Mouse (Mus musculus) C2C12 (cell line): Measurements from ENCODE around the gene Wdr92.

Experiments
- CEBPB ChIP-seq: IDR thresholded peaks from one replicate; pipeline ENCODE4 v1.6.1; 2011; ENCODE audit warnings: low read depth, mild to moderate bottlenecking, control low read depth, moderate library complexity
- CTCF ChIP-seq: IDR thresholded peaks from one replicate; pipeline ENCODE4 v1.5.1; 2011; ENCODE audit not compliant: control insufficient read depth, insufficient read depth, insufficient read length
- FOSL1 ChIP-seq: IDR thresholded peaks from one replicate; pipeline ENCODE4 v1.8.0; 2011; ENCODE audit warnings: mild to moderate bottlenecking, low read length; ENCODE audit not compliant: poor library complexity, insufficient read depth, severe bottlenecking
- MAX ChIP-seq: IDR thresholded peaks from one replicate; pipeline ENCODE4 v1.6.1; 2011; ENCODE audit warnings: mild to moderate bottlenecking, control low read depth
- MYOD1 ChIP-seq: IDR thresholded peaks from one replicate; pipeline ENCODE4 v1.6.1; 2011; ENCODE audit warnings: low read depth; ENCODE audit not compliant: control insufficient read depth, insufficient read length
- USF1 ChIP-seq: IDR thresholded peaks from one replicate; pipeline ENCODE4 v1.6.1; 2011; ENCODE audit warnings: low read depth, mild to moderate bottlenecking, control low read depth, moderate library complexity

- TF ChIP-seq CTCF (no peak), CEBPB (no peak), USF1 (no peak), FOSL1 (no peak), MYOD1 (no peak), MAX (no peak)
Observed at GRCm38 (mm10) chr11:17163956-17164355, 18.0 kb upstream of the Wdr92 start.
